Mouse (Mus musculus) testis, postnatal 14 days (tissue): ENCODE data around the gene Boc.

Source experiments
- DNase-seq: peaks from one replicate; pipeline ENCODE4 v3.0.0; 2021; ENCODE audit warnings: low spot score

The Boc gene

DNA sequence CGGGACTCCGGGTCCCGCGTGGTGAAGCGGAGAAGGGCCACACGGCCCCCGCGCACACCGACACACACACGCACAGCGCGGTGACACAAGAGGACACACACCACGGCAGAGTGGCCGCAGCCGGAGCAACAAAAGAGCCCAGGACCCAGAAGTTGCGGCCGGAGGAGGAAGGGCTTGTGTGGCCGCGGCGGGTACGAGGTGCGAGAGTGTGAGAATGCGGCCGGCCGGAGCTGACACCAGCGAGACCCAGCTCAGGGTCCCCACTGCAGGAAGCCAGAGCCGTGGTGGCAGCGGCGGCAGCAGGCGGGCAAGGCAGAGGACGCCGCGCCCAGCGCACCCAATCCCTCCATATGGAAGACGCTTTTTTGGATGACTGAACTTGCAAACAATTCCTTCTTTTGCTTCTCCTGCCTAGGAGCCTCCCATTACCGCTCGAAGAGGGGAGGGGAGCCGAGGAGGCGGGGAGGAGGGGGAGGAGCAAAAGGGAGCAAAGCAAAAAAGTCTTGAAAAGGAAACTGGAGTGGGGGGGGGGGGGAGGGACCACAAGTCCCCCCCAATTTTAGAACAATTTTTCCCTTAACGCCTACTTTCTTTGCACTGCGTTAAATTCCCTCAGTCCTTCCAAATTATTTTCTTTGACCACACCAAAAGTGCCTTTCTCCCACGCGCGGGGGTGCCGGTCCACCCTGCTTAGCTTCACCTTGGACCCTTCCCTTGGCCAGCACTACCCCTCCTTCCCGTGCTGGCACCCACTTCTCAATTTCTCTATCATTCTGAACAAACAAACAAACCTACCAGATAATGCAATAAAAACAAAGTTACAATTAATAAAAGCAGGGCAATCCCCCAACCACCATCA, at the start of gene Boc:
Boc (minus strand) TSS at position 427 of the 859 bp plus-strand sequence.
- peak; percentile 73 for DNase-seq

DNA sequence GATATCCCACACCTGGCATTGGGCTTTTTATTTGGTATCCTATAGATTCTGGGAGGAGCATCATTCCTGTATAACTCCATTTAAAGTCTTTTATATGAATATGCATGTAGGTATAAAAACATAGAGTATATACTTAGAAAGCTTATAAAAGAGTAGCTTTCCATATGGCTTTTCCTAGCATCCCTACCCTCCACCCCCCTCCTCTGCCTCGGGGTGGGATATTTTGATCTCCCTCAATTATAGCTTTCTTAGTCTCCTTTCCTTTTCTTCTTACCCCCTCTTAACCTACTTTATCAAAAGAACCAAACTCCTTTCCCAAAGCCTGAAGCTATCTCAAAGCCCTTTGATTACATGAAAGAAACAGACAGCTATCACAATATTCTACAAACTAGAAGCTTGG, 47.9 kb upstream of the Boc start:
- DNase-seq: no peak

DNA sequence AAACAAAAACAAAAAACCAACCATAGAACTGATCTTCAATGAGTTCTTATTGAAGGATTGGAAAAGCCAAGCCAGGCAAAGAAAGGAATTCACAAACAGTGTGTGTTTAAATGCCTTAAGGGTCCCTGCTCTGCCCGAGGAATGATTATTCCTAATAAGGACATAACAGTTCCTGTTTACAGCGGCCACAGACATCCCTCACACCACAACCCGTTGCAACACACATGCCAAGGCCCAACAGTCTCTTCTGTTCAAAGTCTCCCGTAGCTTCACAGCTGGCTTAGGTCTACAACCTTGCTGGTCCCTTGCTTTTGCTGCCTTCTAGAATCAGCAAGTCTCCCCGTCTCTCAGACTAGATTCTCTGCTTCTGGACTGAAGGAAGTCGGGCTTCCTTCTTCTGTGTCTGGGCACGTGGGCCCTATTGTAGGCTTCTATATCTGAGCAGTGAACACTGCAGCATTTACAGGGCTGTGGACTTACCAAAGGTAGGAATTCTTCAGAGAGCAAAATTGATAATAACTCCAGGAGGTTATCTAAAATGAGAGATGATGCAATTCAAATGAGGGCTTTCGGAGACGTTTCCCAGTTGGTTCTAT, 45.4 kb upstream of the Boc start:
- DNase-seq: no peak

DNA sequence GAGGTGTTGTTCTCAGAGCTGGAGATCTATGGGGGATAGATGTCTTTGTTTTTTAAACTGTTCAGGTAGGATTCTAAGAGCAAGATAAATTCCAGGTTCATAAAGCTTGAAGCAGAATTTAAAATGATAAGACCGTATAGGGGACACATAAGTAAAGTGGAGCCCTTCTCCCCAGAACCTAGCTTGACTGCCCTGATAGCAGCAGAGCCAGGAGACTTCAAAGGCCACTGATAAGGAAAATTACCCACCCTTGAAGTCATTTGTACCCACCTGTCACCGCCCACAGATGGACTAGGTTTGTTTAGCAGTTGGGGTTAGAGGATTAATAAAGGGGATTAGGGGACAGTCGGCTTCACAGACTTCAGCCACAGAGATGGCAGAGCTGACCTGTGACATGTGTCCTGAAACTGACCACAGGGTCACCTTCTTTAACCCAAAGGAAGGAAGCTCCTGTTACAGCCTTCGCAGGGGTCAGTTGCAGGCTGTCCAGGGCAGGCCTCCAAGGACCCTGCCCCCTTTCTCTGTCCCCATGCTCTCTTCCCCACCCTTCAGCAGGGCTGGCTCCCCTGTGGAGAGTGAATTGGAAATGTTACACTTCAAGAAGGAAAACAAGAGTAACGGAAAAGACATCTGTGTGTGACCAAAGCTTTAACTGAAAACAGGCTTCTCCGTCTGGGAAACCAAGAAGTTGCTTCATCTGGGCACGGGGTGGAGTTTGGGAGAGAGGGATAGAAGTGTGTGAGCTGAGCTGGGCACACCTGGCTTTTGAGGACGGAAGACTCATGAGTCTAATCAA, 43.5 kb upstream of the Boc start:
- no peak for DNase-seq

DNA sequence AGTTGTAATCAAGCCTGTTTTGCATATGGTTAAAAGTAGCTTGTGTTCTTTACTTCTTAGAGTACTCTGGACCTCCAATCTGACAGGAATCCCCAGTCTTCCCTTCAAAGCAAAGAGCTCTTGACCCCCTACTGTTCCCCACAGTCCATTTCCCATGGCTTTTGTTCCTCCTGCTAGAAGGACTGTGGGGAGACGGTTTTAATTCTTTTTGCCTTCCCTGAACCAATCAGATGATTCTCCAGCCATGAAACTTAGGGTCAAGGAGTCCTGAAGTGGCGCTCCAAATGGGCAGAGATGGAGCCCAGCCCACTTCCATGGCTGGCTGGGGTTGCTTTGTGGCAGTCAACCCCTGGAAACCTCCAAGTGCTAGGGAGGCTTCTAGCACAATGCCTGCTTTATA, 42.5 kb upstream of the Boc start:
- DNase-seq: no peak

DNA sequence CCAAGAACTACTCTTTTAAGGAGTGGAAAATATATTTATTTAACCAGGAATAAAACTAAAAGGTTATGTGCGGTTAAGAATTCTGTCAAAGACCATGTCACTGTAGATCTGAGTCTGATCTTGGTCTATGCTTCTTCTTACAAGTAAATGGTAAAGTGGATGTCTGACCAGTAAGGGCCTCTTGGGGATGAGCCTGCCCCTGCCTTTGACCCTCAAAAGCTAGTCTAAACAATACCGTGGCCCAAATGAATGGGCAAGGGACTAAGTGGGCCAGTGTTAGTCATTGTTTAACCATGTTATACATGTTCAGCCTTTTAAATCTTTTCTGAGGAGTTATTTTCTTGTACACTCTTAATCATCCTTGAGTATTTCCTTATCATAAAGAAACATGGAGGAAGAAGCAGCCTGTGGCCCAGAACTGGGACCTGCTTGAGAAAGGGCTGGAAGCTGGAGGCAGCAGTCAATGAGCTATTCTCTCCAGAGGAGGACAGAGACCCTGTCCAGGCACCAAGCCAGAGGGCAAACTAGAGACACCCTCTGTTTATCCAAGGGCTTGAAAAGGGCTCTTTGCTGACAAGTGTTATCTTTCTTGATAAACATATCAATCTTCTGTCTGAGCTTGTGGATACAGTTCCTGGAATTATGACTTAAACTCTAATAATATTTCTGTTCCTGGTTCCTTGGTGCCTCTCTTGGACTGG, 38.6 kb upstream of the Boc start:
- DNase-seq: no peak

DNA sequence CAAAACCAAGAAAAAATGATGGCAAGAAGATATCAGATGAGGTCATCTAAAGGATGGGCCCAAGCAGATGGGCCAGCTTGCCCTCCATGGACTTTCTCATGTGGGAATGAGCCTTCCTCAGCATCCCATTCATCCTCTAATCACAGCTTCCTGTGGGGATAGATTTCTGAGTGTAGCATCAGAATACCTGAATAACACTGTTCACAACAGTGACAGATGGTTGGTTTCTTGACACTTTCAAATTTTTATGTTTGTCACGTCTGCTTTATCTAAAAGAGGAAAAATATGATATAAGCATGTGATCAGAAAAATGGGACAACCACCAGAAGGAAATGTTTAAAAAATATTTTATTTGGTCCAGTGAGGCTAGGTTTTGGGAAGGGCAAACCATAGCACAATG, 30.8 kb upstream of the Boc start:
- no peak for DNase-seq

DNA sequence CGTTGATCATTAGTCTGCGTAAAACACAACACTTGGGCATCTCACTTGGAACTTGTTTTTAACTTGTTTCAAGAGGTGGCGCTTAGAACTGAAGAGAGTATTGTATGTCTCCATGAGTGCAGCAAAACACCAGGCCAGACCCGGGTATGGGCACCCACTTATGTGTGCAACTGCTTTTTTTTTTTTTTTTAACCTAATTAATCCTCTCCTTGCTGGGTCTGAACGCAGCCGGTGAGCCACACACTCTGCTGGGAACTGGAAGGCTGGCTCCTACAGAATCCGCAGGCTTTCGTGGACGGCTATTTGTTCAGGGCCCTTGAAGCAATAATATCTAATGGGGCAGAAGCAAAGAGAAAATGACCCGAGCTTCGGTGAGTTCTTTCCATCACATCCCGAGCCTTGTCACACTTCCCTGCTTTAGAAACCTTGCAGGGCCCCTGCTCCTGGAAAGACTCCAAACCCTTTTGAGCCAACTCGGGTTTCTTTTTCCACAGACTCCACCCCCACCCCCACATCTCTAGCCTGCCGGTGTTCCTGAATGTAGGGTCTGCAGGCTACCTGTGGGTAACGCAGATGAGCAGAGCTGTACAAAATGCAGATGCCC, 20.8 kb upstream of the Boc start:
- no peak for DNase-seq

DNA sequence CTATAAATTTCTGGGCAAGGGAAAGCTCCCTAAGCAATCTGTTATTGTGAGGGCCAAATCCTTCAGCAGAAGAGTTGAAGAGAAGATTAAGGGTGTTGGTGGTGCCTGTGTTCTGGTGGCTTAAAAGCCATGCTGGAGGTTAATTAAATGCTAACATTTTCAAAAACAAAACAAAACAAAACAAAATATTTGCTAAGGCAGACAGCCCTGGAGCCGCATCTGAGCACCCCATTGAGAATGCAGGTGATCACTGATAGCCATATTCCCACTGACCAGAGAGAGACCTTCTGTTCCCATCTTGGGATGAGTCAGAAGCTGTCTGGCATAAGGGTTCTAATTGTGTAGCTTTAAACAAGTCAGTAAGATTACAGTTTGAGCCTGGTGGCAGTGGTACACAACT, 19.9 kb upstream of the Boc start:
- DNase-seq: no peak

DNA sequence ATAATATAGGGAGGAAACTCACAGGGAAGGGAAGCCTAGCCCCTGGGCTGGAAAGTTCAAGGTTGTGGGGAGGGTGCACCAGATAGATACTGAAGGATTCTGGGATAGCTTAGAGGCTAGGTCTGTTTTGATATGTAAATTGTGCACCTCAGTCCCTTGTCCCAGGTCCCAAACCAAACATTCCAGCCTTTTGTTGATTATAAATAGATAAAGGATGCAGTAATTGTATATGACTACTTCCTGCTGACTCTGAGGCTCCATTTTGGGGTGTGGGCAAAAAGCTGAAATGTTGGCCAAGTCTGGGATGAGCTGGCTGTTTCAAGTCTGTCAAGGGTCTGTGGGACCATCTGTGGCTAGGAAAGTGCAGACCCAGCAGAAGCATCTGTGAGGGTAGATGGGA, 9.4 kb upstream of the Boc start:
- DNase-seq: no peak

DNA sequence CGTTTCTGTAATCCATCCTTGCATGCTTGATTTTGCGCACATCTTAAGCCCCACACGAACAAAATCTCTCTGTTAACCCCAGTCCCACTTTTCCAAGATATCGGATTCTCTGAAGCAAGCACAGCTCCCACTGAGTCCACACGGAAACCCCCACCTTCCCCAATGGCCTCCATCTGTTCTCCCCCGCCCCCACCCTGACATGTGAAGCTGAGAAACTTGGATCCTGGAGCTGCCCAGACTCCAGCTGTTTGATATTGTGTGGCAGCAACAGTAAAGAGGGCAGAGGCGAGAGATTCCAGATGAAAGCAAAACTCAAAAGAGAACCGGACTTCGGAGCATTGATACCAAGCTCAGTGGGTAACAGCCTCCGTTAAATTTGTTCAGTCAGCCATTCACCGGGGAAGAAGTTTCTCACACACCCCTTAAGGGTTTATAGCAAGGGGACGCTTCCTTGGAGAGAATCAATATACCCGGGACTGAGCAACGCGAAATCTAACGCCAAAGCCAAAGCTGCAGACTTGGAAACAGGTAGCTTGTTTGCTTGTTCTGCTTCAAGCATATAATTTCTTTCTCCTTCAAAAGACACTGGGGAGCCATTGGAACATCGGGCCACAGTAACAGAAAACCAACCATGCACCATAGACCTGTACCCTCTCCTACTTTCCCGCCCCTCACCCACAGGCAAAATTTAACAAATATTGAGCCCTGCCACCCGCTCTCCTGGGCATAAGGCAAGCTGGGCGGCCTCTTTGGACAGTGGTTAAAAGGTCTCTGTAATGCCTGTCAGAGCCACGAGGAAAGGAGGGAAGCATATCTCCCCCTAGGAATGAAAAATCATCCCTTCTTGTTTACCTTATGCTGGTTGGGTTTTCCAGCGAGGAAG, 6.9 kb upstream of the Boc start:
- DNase-seq: no peak

DNA sequence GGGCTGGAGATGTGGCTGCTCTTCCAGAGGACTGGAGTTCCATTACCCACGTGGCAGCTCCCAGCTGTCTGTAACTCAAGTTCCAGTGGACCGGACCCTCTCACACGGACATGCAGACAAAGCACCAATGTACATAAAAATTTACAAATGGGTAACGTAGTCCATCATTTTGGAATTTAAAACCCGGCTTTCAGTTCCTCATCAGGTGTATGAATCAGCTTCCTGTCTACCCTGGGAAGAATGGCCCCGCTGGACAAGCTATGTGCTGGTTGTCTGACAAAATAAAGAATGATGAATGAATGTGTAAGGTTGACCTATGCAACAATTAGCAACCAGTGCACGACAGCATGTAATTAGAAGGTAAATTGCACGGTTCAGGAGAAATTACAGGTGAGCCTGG, 5.7 kb upstream of the Boc start:
- DNase-seq: no peak

DNA sequence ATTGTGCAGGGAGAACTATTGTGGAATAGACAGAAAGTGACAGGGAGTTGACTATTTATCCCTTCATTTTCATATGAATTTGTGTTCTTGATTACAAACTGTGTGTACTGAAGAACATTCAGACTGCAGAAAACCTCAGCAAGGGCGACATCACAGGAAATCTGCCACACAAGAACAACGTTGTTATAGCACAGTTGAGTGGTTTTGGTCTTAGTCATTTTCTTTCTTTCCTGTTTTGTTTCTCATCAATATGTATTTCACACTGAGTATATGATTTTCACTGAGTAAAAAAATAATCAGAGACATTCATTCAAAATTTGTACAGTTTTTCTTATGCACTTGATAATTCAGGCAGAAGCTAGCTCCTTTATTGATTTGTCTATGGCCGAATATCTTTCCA, 3.4 kb upstream of the Boc start:
- no peak for DNase-seq

DNA sequence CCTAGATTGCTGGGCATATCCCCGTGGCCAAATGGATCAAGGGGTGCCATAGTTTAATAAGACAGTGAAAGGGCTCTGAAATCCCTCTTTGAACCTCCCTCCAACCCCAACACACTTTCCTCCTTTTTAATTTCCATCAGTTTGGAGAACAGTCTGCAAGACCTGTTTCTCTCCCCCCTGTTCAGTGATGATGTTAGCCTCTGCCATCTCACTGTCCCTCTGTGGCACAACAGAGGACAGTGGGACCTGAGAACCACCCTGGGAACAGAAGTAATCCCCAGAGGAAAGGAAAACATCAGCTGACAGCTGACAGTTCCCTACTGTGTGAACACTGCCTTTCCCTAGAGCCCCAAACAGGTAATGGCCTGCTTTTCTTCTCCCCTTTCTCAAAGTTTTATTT, 1.5 kb upstream of the Boc start:
- DNase-seq: no peak

DNA sequence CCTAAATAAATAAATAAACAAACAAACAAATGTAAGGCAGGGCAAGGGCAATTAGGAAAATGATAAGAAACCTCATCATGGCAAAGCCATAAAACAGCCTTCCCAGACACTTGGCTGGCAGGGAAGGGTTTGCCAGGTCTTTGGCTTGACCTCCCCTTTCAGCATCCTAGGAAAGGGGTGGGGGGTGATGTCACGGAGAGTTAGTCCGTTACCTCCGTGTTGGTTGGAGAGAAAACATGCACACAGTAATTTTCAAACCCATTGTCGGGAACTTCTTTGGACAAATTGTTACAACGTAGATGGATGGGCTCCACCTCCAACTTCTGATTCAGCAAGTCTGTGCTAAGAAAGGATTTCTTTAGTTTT, 616 bp upstream of the Boc start:
- DNase-seq: no peak

DNA sequence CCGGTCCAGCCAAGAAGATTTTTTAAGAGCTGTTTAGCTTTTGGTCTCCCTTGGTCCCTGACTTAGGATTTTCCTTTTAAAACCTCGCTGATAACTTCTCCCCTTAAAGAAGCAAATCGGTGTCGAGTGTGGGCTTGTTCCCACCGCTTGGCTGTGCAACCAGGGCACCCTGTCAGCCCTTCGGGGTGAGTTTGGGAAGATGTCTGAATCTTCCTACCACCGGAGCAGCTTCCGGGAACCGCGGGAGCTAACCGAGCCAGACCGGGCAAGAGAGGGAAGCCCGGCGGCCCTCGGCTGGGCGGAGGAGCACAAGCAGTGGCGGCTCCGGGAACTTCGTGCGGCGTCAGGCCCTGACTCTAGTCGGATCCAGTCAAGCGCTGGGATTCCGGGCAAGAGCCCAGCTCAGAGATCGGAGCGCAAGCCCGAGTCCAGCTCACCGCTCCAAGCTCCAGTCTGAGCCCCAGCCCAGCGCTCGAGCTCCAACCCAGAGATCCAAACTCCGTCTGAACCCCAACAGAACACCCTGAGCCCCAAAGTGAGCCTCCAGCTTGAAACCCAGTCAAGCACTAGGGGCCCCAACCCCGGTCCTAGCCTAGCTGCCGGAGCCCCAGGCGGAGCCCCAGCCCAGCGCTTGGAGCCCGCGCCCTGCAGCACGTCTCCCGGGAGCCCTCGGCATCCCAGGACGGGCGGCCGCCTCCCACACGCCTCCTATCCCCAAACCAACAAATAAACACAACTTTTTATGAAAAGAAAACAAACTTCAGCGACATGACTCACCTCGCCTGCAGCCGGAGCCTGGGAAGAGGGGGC, 831 bp downstream of the Boc start:
- no peak for DNase-seq

DNA sequence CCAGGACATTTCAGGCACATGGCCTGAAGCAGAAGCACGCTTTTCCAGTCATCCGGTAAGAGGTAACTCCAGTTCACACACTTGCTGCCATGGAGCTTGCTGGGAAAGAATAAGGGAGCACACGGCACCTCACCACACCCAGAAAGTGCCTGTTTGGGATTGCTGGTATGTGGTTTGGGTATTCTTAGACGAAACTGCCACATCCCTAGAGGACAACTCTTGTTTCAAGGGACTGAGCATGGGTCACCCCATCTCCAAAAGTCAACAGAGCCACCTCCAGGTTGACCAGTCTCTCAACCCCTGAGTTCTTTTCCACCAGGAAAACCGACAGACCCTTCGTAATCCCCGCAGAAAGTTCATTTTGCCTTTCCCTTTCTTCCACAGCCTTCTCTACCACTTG, 1.6 kb downstream of the Boc start:
- DNase-seq: no peak

DNA sequence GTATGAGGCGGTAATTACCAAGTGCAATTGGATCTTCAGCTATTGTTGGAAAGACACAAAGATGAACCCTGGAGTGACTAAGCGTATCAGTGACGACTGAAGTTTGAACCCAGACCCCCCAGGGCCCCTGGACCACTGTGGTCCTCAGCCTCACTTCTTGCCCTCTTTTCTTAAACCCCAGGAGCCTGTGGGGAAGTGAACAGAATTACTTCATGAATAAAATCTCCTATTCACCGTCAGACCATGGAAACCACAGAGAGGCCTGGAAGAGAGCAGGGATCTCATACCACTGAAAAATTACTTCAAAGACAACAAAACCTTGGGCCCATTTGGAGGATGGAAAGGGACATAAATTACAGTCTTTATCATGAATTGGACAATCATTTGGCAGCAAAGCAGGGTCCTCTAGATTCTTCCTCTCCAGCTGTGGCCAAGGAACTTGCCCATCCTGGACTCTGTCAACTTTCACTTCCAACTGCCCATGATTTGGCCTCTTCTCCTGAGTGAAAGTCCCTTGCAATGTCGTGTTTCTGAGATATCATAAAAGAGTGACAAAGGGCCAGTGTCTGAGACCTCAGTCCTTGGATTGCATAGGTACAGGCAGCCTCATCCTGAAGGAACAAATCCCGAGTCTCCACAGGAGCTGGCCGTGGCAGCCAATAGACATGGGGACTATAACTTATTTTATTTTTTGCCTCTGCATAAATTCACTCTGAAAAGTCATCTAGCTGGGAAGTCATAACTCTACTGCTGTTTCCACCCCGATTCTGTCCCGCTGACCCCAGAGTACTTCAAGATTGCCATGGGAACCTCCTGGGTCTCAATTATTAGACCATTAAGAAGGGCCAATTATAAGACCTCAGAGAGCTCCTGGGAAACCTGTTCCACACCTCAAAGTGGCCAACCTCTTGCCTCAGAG, 2.6 kb downstream of the Boc start:
- no peak for DNase-seq

DNA sequence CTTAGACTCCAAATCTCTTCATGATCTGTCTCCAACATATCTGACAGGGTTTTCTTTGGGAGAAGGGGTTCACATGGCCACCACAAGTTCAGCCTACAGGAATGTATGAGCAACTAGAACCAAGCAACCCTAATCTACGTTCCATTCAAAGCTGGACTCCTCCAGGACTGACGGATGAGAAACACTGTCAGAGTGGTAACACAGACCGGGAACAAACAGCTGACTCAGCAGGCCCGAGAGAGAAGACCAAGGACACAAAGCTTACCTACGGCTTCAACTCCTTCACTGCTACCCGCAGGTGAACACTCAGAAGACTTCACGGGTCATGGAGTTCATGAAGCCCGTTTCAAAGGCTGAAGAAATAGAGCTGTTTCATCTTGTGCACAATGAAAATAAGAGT, 4.8 kb downstream of the Boc start:
- no peak for DNase-seq
